Mouse (Mus musculus): ENCODE results near the gene Gm20908. TPM values are rescaled to one million over a fixed set of nuclear protein-coding genes. Genes with fewer than 3 reads are reported as not detected.

Gm20908 gene
- not detected for polyA plus RNA-seq (2014; fragmentation: Illumina TruSeq; extraction: RNeasy Lipid Tissue Mini Kit (QIAGEN cat#74804); ENCODE audit: low read depth, low replicate concordance)

GRCm38 (mm10) chrY:64472966-64473365 is at the start of gene Gm20908:
TSS of gene Gm20908 (plus strand) at chrY:64473266.

